Mouse (Mus musculus) cerebellum, adult 2 months (tissue): Measurements from ENCODE around the gene Gm45194. TPM values are rescaled to one million over a fixed set of nuclear protein-coding genes. Genes with fewer than 3 reads are reported as not detected.

ENCODE experiments used
- DNase-seq, 2 experiments: peaks; one replicate each; pipeline ENCODE4 v3.0.0; 2021
- H3K27ac ChIP-seq: fragments of 200-500 bp; 2 replicates; pipeline ENCODE4 v1.5.1; 2012; ENCODE audit warnings: low read length, control low read depth, inconsistent platforms; ENCODE audit not compliant: insufficient read depth
- H3K27me3 ChIP-seq: fragments of 200-500 bp; 2 replicates; pipeline ENCODE4 v1.6.1; 2012; ENCODE audit warnings: inconsistent platforms, mild to moderate bottlenecking, low read length, moderate library complexity; ENCODE audit not compliant: control insufficient read depth, insufficient read depth
- H3K4me1 ChIP-seq: fragments of 200-500 bp; 2 replicates; pipeline ENCODE4 v1.6.1; 2011; ENCODE audit warnings: low read length; ENCODE audit not compliant: control insufficient read depth, insufficient read depth
- H3K4me3 ChIP-seq: fragments of 200-500 bp; replicated peaks from 2 replicates; pipeline ENCODE3; 2011; ENCODE audit warnings: mild to moderate bottlenecking, low read depth, low read length, control low read depth; ENCODE audit not compliant: insufficient read depth
- CTCF ChIP-seq: fragments of 200-500 bp; IDR thresholded peaks from 2 replicates; pipeline ENCODE4 v1.5.1; 2011; ENCODE audit warnings: low read depth, mild to moderate bottlenecking, control low read depth, low read length, moderate library complexity, borderline replicate concordance; ENCODE audit not compliant: insufficient read depth
- POLR2A ChIP-seq: fragments of 200-500 bp; IDR thresholded peaks from 2 replicates; pipeline ENCODE4 v1.6.1; 2011; ENCODE audit warnings: low read length, control low read depth, borderline replicate concordance; ENCODE audit not compliant: insufficient read depth
- WGBS: fragments of 180-500 bp; shearing (Covaris S2); methylation state at CpG from one replicate; pipeline ENCODE4 v1.1.7; 2018; 5-methylcytosine and 5-hydroxymethylcytosine counted together
- polyA plus RNA-seq: library from polyadenylated mRNA; depleted of rRNA; stranded (reverse); fragments of >200 nt; gene quantifications from 2 replicates; pipeline ENCODE4 v1.2.3, GENCODE M21; 2012; rRNA removed

Gm45194 gene
- polyA plus RNA-seq, result 0.08 TPM in 1 of 2 replicates, not detected in the other

DNA sequence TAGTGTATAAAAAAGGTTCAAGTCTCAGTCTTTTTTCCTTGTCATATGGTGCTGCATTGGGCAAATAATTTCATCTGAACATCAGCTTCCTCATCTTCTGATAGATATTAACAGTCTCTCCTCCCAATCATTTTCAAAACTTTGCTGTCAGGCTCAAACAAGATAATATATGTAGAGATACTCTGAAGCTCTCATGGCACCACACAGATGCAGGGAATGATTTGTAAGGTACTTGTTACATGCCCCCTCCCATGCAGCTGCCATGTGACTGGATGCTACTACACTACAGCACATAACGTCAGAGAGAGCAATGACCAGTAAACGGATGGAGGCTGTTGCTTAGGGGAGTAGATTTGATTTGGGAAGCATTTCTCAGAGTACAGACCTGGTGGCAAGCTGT is at the start of gene Gm45194:
Gm45194 (plus strand) TSS at position 301 of the 400 bp plus-strand sequence.
- H3K27me3 ChIP-seq, result no peaks in the 10 kb centered on the region; the same call in 1 of the 2 replicates
- WGBS, result 25% methylated on average over 2 of the region's 2 CpGs
- DNase-seq, result no peak
- H3K4me1 ChIP-seq, result no peaks in the 10 kb centered on the region
- H3K4me3 ChIP-seq, result no peak within 1 kb of the TSS
- TF ChIP-seq POLR2A (no peak), CTCF (no peak)
- no peak within 1 kb of the TSS for H3K27ac ChIP-seq

DNA sequence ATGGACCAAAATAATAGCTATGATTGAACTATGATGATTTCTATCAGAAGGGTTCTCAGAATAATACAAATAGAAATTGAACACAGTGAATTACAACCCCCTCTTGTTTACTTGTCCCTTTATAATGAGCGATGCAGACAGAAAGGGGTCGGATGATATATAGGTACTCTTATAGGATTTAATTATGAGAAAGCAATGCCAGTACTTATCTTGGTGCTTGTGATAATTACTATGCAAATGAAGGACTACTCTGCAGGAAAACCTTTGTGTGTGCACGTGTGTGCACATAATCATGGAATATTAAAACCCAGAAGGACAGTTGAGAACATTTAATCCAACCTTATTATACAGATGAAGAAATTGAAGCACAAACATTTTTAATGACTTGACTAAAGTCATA is 35.3 kb upstream of the Gm45194 start:
- Histone ChIP-seq H3K4me3 (no peak overlapping the region), H3K27me3 (no peaks in the 10 kb centered on the region), H3K27ac (no peak overlapping the region), H3K4me1 (no peaks in the 10 kb centered on the region)
- DNase-seq, result no peak
- 45% methylated on average over 3 of the region's 3 CpGs for WGBS
- TF ChIP-seq CTCF (no peak), POLR2A (no peak)

DNA sequence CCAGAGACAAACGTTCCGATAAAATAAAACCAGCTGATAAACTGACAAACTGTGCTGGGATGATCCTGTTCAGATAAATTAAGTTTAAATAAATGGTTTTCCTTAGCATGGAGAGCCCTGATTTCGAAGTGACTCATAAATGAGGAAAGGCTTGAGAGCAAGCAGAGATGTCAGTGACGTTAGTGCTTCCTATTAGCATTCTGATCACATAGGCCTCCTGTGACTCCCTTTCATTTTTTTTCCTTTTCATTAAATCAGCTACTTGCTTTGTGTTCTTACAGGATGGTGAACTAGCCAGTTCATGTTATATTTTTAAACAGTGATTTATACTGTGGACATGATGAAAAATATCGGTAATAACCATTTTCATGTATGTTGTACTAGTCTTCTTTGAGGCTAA is 9.9 kb upstream of the Gm45194 start:
- TF ChIP-seq CTCF (no peak), POLR2A (no peak)
- DNase-seq, result no peak
- H3K27me3 ChIP-seq, result no peaks in the 10 kb centered on the region
- H3K4me1 ChIP-seq, result no peaks in the 10 kb centered on the region
- H3K4me3 ChIP-seq, result no peak overlapping the region
- no peak overlapping the region for H3K27ac ChIP-seq
- WGBS, result 73% methylated on average over 5 of the region's 5 CpGs

DNA sequence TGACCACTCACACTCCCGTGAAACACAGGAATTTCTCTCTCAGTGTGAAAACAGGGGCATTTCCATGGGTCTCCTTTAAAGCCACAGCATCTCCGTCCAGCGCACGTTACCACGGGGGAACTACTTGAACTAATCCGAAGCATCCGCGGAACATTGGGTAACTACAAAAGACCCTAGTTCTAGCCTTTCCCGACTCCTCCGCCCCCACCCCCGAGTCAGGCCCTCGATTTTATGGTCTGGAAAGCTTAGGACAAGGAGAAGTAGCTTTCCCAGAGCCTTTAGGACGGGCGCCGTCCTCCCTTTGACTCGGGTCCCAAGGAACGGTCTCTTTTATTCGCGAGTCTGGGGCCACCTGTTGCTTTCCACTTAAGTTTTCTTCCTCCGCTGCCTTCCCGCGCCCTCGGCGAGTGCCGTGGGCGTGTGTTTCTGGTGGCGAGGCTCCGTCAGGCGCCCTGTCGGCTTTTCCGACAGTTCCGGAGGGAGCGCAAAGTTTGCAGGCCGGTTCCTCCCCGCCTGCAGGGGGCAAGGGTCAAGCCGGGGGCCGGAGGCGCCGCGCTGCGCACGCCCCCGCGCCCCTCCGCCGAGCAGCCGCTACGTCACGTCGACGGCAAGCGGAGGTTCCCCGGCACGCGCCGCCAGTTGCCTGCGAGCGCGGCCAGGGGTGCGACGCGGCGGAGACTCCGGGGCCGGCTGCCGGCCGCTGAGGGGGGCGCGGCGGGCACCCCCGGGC is 3.3 kb downstream of the Gm45194 start:
- Histone ChIP-seq H3K4me3 (no peak overlapping the region), H3K27me3 (no peaks in the 10 kb centered on the region; the same call in 1 of the 2 replicates), H3K4me1 (no peaks in the 10 kb centered on the region), H3K27ac (no peak overlapping the region)
- 14% methylated on average over 66 of the region's 71 CpGs for WGBS
- TF ChIP-seq POLR2A (no peak), CTCF (no peak)
- DNase-seq, result peak in 1 of 2 experiments; percentile 0

DNA sequence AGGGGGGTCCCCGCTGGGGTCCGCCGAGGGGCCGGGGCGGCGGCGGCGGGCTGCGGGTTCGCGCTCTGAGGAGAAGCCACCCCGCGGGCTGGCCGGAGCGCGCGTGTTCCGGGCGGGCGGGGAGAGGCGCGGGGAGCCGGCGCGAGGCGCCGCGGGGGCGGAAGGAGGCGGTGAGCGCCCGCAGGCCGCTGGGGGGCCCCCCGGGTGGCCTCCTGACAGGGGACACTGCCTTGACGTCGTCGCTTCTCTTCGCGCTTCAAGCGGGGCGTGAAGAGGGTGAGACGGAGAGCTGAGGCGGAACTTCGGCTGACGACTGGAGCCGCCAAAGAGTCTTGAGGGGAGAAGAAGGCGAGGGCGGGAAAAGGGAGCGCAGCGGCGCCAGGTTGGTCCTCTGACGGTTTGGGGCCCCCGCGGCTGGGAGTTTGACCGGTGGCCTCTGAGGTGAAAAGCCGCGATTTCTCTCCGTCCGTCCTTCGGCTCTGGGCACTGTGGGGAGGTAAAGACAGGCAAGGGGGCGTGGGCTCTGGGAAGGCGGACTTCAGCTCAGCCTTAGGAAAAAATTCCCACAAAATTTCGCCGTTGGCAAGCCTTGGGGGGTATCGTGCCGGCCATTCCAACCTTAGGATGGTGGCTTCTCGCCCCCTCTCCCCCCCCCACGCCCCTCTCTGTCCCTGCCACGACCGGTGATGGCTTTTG is 4.0 kb downstream of the Gm45194 start:
- Histone ChIP-seq H3K27ac (no peak overlapping the region), H3K4me1 (no peaks in the 10 kb centered on the region), H3K4me3 (peak overlapping the region; percentile 26), H3K27me3 (no peaks in the 10 kb centered on the region; the same call in 1 of the 2 replicates)
- WGBS, result 20% methylated on average over 69 of the region's 70 CpGs
- peak in 1 of 2 experiments; percentile 0 for DNase-seq
- TF ChIP-seq POLR2A (no peak), CTCF (no peak)

DNA sequence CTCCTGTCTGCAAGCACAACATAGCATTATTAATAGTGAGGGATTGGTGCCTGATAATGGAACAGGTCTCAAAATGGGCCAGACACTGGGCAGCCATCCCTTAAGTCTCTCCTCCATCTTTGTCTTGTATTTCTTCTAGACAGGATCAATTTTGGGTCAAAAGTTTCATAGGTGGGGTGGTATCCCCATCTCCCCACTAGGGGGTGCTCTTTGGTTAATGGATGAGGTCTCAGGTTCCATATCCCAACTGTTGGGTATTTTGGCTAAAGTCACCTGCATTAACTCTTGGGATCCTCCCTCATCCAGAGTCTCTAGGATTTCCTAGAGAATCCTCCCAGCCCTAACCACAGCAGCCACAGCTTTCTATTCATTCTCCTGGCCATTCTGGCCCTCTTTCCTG is 26.2 kb downstream of the Gm45194 start:
- no peak overlapping the region for H3K27ac ChIP-seq
- H3K4me3 ChIP-seq, result no peak overlapping the region
- no peaks in the 10 kb centered on the region for H3K4me1 ChIP-seq
- no peaks in the 10 kb centered on the region for H3K27me3 ChIP-seq
- DNase-seq, result no peak
- no peak for TF ChIP-seq CTCF

DNA sequence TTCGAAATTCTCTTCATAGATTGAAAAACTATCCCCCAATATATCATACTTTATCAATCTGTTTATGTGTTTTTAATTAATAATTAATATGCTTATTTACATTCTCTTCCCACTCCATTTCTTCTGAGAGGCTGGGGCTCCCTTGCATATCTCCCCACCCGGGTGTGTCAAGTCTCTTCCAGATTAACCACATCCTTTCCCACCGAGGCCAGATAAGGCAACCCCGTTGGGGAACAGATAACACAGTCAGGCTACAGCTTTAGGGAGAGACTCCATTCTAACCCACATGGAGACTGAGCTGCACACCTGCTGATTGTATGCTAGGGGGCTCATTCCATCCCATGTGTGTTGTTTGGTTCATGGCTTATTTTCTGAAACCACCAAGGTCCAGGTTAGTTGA is 69.7 kb downstream of the Gm45194 start:
- Histone ChIP-seq H3K27ac (no peak overlapping the region), H3K4me1 (no peaks in the 10 kb centered on the region), H3K4me3 (no peak overlapping the region), H3K27me3 (no peaks in the 10 kb centered on the region)
- no peak for TF ChIP-seq POLR2A
- TF ChIP-seq CTCF, result no peak
- no peak for DNase-seq
- 82% methylated on average over 4 of the region's 4 CpGs for WGBS

DNA sequence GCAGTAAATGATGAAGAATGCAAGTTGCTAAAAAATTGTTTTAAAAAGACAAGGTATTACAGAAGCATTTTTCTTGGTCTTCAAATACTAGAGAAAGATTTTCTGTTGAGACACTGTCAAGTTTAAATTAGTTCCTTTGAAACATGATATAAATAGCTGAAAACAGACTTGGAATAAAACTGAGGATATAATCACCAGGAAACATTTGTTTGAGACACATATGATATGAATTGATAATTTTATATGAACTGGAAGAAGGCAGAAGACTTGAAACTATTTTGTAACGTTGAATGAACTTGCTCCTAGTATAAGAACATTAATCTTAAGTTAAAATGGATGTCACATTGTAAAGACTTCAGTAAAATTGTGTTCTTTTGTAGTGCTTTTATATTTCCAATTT is 108.5 kb downstream of the Gm45194 start:
- Histone ChIP-seq H3K4me1 (no peaks in the 10 kb centered on the region), H3K27ac (no peak overlapping the region), H3K27me3 (no peaks in the 10 kb centered on the region), H3K4me3 (no peak overlapping the region)
- TF ChIP-seq POLR2A, result no peak
- no peak for TF ChIP-seq CTCF
- no peak for DNase-seq
- WGBS, result 54% methylated on average over 1 of the region's 1 CpGs
